28 mouse cellular contexts compared by ENCODE assay signal in genomic region chr4:80539854-80540253, GRCm38 (mm10).
"Had no signal": no experiment of that assay in that cellular context is flagged by ENCODE, and none has a peak within 500 bp of the region (broad histone marks: within the 10 kb centered on the region; RNA-seq: fewer than 3 reads in every experiment).

No protein-coding gene starts in this region.

- DNase-seq: gastrocnemius, postnatal 14 days; gastrocnemius, postnatal 36 days; heart, adult 11 months; heart, adult 2 months; heart, postnatal 4 days; kidney, adult 18-20 months; kidney, adult 8-10 months; kidney, postnatal 10 days; kidney, postnatal 25 days; kidney, postnatal 4 days; liver; liver, embryonic 13.5 days had no signal

- ATAC-seq: hindbrain, embryonic 16.5 days; inflammation-experienced regulatory T-cells, adult 6 months; intestine, embryonic 15.5 days; intestine, postnatal 0 days had no signal

- H3K9me3 ChIP-seq: heart, embryonic 13.5 days; heart, embryonic 15.5 days; hindbrain, embryonic 10.5 days; hindbrain, embryonic 12.5 days; intestine, embryonic 15.5 days; limb, embryonic 10.5 days; limb, embryonic 12.5 days; liver, embryonic 13.5 days; liver, embryonic 15.5 days had no signal

- H3K4me1 ChIP-seq: heart, embryonic 13.5 days; heart, embryonic 15.5 days; hindbrain, embryonic 10.5 days; hindbrain, embryonic 12.5 days; intestine, embryonic 15.5 days; limb, embryonic 10.5 days; limb, embryonic 12.5 days; liver, embryonic 13.5 days; liver, embryonic 15.5 days had no signal

- H3K27ac ChIP-seq: heart, adult 2 months; heart, embryonic 13.5 days; heart, embryonic 15.5 days; hindbrain, embryonic 10.5 days; hindbrain, embryonic 12.5 days; hindbrain, embryonic 14.5 days; intestine, embryonic 15.5 days; layer of hippocampus, adult 2 months; left cerebral cortex, adult 2 months; limb, embryonic 10.5 days; limb, embryonic 12.5 days; liver, embryonic 13.5 days; liver, embryonic 15.5 days had no signal

- H3K4me2 ChIP-seq: heart, embryonic 11.5 days; heart, embryonic 13.5 days; heart, embryonic 15.5 days; hindbrain, embryonic 12.5 days; hindbrain, embryonic 14.5 days; intestine, embryonic 15.5 days; limb, embryonic 12.5 days; liver, embryonic 11.5 days; liver, embryonic 13.5 days; liver, embryonic 15.5 days had no signal

- H3K27me3 ChIP-seq: heart, embryonic 13.5 days; heart, embryonic 15.5 days; hindbrain, embryonic 12.5 days; intestine, embryonic 15.5 days; limb, embryonic 12.5 days; liver, embryonic 13.5 days; liver, embryonic 15.5 days had no signal

- H3K4me3 ChIP-seq: heart, adult 2 months; heart, embryonic 13.5 days; heart, embryonic 15.5 days; hindbrain, embryonic 10.5 days; hindbrain, embryonic 12.5 days; intestine, embryonic 15.5 days; layer of hippocampus, adult 2 months; left cerebral cortex, adult 2 months; limb, embryonic 10.5 days; limb, embryonic 12.5 days; liver, embryonic 13.5 days; liver, embryonic 15.5 days had no signal

- H3K36me3 ChIP-seq: heart, embryonic 13.5 days; heart, embryonic 15.5 days; hindbrain, embryonic 10.5 days; hindbrain, embryonic 12.5 days; intestine, embryonic 15.5 days; limb, embryonic 10.5 days; limb, embryonic 12.5 days; liver, embryonic 13.5 days; liver, embryonic 15.5 days had no signal

- H3K9ac ChIP-seq: heart, embryonic 13.5 days; heart, embryonic 15.5 days; hindbrain, embryonic 12.5 days; hindbrain, embryonic 14.5 days; intestine, embryonic 15.5 days; limb, embryonic 12.5 days; liver, embryonic 13.5 days; liver, embryonic 15.5 days had no signal
